Mouse (Mus musculus): ENCODE data around the gene Gm48552. TPM values are rescaled to one million over a fixed set of nuclear protein-coding genes. Genes with fewer than 3 reads are reported as not detected.

Gene Gm48552
- total RNA-seq, 2 experiments from 2014 or later, result 1.1 to 3.5 TPM

- no peak for DNase-seq (ENCODE audit: low spot score in 2 of 2)
Observed at GRCm38 (mm10) chr10:81360721-81361120, 28.1 kb upstream of the Gm48552 start.

DNA sequence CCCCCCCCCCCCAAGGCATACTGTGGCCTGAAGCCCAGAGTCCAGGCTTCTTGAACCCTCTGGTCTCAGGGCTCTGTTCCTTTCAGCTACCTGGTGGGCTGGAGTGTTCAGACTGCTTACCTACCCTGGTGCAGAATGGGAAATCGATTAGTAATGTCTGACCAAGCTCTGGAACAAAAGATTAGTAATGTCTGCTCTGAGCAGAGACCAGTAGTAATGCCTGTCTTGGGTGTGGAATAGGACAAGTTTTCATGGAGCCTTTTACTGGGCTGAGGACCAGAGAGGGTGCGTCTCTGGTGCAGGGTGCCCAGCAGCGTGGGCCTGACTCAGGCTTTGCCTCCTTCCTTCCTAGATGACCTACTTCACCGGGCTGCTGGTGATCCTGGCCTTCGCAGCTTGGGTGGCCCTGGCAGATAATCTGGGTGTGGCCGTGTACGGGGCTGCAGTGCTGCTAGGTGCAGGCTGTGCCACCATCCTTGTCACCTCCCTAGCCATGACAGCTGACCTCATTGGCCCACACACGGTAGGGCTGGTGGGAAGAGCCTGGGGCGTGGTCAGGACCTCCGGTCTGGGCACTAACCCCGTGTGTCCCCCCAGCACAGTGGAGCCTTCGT is 26.4 kb upstream of the Gm48552 start:
- DNase-seq (ENCODE audit: low spot score in 2 of 2), result no peak

DNA sequence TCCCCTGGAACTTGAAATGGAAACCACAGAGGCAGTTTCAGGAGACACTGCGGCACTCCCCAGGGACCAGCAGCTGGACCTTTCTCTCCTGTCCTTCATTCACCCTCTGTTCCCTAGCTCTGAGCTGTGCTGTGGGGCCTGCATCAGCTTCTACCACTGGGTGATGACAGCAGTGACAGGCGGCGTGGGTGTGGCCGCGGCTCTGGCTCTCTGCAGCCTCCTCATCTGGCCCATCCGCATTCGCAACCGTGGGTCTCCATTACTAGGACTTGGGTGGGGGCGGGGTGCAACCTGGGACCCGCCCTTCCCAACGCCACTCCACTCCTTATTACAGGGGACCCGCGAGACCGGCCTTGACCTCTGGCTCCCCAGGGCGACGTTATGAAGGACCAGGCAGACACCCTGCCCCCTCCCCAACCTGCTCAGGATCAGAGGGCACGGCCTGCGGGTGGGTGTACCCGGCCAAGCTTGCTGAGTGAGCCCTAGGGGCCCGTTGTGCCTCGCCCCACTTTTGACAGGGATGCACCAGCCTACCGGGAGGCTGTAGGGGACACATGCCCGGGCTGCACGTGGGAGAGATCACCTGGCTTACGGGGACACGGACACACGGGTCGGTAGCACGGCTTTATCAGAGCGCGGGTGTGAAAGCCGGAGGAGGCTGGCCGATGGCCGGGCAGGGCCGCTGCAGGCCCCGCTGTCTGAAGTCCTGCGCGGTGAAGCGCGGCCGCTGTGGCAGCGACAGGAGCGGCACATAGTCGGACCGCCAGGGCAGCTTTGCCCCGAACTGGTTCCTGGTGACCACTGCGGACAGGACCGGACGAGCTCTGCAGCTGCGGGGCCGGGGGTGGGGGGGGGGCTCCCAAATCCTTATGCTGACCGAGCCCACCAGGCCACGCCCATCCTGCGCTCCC is 25.1 kb upstream of the Gm48552 start:
- no peak for DNase-seq (ENCODE audit: low spot score in 2 of 2)

- DNase-seq (ENCODE audit: low spot score in 2 of 2), result no peak
Observed at GRCm38 (mm10) chr10:81364666-81365065, 24.1 kb upstream of the Gm48552 start.

- DNase-seq (ENCODE audit: low spot score in 2 of 2), result no peak
Observed at GRCm38 (mm10) chr10:81365073-81365472, 23.7 kb upstream of the Gm48552 start.

DNA sequence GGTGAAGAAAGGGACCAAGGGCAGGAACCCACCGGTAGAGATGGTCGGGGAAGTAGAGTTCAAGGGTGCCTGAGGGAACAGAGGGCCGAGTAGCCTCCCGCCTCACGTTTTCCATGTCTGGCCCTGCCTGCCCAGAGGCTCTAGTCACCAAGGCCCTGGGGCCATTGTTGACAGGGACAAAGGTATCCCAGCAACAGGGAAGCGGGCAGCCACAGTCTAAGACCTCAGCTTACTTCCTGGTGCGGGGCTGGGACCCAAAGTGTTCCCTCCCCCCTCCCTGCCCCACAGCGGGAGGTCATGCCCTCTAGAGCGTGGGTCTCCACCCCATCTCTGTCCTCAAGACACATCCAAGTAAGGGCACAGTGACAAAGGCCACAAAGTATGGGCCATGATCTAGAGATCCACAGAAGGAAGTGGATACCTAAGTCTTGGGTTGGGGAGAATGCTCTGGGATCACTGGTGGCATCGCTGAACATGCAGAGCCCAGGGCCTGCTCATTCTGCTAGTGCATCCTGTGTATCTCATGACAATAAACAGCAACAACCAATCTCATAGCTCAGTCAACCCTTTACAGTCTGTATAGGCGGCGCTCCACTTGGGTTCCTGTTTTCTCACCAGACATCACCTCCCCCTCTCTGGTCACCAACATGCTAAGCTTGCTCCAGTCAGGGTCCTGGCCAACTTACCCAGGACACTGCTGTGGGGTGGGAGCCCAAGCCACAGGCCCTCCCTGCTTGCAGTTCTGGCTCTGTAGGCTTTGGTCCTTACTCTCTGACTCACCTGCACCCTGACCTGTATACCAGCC is 22.9 kb upstream of the Gm48552 start, which contains the start of gene 4930404N11Rik:
TSS of gene 4930404N11Rik (minus strand) at position 145 of the 805 bp plus-strand sequence.
- no peak for DNase-seq (ENCODE audit: low spot score in 2 of 2)

DNA sequence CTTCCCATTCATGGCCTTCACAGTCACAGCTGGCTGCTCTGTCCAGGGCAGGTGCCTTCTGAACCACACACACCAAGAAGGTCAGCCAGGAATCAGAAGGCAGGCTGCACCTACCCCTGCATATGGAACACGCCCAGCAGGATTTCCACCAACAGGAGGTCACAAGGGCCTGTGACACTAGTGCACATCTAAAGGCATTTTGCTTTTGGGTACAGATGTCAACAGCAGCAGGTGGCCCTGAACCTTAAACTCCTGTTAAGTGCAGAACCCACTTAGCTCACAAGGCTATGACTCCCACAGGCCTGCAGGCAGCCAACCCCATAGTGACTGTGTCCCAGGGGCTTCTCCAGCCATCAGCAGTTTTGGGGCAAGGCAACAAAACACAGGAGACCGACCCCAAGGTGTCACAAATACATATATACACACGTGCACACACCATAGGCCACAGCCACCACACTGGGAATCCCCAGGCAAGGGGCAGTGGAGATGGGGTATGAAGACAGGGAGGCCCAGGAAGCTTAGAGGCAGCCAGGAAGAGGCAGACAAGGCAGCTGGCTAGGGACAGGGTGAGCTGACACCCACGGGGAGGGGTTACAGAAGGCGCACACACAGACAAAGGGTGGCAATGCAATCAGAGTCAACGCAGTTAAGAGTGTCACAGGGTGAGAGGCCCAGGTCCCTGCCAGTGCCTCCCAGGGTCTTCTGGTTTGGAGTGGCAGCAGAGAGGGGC is 22.2 kb upstream of the Gm48552 start:
- DNase-seq (ENCODE audit: low spot score in 2 of 2), result no peak

DNA sequence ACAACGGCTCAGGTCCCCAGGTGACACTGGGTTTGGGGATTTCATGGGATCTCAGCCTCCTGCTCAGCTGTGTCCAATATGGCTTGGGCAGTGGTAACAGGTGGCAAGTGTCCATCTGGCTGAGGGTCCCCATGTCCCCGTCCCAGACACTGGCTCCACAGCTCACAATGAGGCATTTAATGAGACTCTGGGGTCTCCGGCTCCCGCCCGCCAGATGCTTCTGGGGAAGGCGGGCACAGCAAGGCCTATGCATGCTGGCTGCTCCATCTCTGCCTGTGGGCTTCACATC is 21.7 kb upstream of the Gm48552 start:
- DNase-seq (ENCODE audit: low spot score in 2 of 2), result no peak

- DNase-seq (ENCODE audit: low spot score in 2 of 2), result no peak
Observed at GRCm38 (mm10) chr10:81375322-81375721, 13.5 kb upstream of the Gm48552 start.

DNA sequence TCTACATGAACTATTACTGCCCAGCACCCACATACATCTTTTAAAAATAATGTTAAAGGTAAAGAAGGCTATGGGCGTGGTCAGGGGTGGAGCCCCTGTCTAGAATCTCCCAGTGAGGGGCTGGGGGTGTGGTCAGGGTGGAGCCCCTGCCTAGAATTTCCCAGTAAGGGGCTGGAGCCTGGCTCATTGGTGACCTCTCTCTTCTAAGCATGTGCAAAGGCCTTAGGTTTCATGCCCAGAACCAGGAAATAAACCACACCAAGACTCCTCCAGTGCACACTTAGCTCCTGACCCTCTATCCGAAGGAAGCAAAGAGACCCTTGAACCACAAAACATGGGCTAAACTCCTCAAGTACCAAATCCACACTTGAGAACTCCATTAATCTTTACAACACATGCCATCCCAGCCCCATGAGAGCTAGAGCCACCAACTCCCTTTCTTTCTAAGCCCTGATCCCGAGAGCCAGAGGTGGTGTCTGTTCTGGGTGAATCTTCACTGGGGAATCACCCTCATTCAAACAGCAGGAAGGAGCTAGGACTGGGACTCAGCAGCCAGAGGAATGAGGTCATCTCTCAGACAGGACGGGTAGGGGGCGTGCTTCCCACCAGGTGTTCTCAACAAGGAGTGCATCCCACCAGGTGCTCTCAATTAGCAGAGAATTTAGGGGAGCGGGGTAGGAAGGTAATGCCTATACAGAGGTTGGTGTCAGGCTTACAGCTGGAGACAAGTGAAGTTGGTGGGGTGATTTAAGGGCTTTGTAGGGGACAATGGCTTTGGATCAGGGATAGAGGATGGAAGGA is 12.0 kb upstream of the Gm48552 start:
- no peak for DNase-seq (ENCODE audit: low spot score in 2 of 2)

DNA sequence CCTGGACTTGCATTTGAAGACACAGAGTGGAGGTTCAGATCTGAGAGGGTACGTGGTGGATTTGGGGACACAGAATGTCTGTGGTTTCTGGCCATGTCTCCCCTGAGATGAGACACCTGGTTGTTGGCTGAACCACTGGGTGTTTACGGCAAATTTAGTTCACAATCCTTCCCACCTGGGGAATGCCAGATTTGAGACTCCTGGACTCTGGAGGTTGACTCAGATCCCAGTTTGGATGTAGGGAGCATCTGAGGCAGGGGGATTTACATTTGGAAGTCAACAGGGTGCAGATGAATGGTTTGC is 11.5 kb upstream of the Gm48552 start:
- no peak for DNase-seq (ENCODE audit: low spot score in 2 of 2)

DNA sequence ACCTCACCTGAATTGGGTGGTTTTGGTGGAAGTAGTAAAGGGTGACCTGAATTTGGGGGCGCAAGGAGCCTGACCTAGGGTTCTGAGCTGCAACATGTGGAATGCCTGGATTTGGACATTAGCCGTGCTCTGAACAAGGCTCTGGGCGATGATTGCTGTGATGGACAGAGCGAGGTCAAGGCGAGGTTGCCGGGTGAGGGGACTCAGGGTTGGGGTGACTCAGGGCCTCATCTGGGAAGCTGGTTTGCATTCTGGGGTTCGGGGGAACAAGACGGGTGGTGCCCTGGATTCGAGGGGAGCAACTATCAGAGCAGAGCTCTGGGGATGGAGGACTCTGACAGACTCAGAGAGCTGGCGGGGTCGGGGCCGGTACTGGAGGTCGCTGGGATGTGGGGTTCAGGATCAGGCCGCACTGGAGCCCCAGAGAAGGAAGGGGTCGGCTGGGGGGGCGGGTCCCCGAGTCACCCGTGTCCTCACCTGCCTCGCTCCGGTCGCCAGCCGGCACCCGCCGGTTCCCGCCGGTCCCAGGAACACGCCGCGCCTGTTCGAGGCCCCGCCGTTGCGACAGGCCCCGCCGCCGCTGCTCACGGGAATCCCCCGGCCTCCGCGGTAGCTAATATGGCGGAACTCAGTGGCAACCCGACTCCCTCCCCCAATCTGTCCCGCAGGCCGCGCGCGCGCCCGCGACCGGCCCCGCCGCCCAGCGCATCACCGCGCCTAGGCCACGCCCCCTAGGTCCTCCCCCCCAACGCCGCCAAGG is 10.8 kb upstream of the Gm48552 start, which contains the start of gene Fzr1:
TSS of gene Fzr1 (minus strand) at position 724 of the 760 bp plus-strand sequence.
- DNase-seq (ENCODE audit: low spot score in 2 of 2), result no peak

GRCm38 (mm10) chr10:81378553-81379182 is 10.1 kb upstream of the Gm48552 start:
- peak; percentile 100 for DNase-seq (ENCODE audit: low spot score in 2 of 2)

DNA sequence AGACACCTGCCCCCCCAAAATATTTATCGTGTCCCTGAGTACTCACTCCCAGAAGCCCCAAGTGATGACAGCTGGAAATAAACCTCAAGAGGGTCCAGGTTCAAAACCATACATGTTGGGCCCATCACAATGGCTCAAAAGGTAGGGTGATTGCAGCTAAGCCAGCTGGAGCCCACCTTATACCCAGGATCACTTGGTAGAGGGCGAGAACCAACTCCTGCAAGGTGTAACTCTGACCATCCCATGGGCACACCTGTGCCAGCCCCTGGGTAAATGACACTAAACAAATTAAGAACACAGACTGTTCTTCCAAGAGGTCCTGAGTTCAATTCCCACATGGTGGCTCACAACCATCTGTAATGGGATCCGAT is 9.6 kb upstream of the Gm48552 start:
- no peak for DNase-seq (ENCODE audit: low spot score in 2 of 2)

- DNase-seq (ENCODE audit: low spot score in 2 of 2), result no peak
Observed at GRCm38 (mm10) chr10:81379809-81380378, 8.9 kb upstream of the Gm48552 start.

GRCm38 (mm10) chr10:81382039-81382438 is 6.8 kb upstream of the Gm48552 start:
- DNase-seq (ENCODE audit: low spot score in 2 of 2), result no peak

DNA sequence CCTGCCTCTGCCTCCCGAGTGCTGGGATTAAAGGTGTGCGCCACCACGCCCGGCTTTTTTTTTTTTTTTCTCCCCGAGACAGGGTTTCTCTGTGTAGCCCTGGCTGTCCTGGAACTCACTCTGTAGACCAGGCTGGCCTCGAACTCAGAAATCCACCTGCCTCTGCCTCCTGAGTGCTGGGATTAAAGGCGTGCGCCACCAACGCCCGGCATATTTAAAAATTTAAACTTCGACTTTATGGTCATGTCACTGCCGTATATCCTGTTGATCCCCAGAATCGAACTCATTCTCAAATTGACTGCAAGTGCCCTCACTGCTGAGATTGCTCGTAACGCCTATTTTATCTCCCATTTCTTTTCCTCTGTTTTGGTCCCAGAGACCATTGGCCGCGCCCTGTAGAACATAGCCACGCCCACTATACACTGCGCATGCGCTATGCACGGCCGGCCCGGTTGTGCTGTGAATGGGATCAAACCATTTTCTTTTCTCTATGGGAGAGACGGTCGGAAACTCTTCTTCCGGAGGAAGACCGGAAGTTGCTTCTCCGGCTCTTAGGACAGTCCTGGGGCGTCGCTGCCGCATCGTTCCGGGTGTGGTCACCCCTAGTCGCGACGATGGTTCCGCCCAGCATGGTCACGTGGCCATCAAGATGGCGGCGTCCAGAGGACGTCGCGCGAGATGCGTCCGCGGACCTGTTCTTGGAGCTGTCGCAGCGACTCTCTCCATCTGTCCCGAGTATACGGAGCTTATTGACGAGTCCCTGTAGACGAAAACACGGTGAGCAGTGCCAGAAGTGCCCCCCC is 4.8 kb upstream of the Gm48552 start, which contains the start of the genes Dohh and Gm48551:
TSS of gene Dohh (plus strand) at position 627 of the 803 bp plus-strand sequence.
TSS of gene Gm48551 (plus strand) at position 665 of the 803 bp plus-strand sequence.
- peak; percentile 99 for DNase-seq (ENCODE audit: low spot score in 2 of 2)

DNA sequence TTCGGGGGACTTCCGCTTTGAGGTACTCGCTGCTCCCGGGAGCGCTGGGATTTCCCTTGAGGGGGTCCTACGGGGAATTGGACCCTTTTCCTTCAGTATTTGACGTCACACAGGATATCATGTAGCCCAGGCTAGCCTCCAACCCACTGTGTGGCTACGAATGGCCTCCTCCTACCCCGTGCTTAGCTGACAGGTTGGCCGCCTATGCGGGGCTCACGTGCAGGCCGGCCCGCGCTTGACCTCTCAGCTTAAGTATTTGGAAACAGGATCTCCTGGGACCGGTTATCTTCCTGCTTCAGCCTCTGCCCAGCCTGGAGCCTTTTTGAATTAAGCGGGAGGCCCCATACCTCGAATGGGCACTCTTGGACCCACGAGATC is 4.2 kb upstream of the Gm48552 start:
- DNase-seq (ENCODE audit: low spot score in 2 of 2), result no peak

Data from layer of hippocampus, postnatal 10 days (tissue).